Mouse (Mus musculus) layer of hippocampus, adult 2 months (tissue): ENCODE results near the gene Tnp1. TPM values are rescaled to one million over a fixed set of nuclear protein-coding genes. Genes with fewer than 3 reads are reported as not detected.

Experiments used
- DNase-seq, 2 experiments: peaks; one replicate each; pipeline ENCODE4 v3.0.0; 2022; ENCODE audit warnings: low spot score in 2 of 2
- H3K27ac ChIP-seq: fragments of 200-600 bp; 2 replicates; pipeline ENCODE4 v1.8.1; 2022
- H3K4me3 ChIP-seq: fragments of 200-600 bp; 2 replicates; pipeline ENCODE4 v1.8.1; 2022; ENCODE audit warnings: mild to moderate bottlenecking
- CTCF ChIP-seq: fragments of 200-600 bp; conservative IDR thresholded peaks from 2 replicates; pipeline ENCODE4 v1.8.1; 2022; ENCODE audit warnings: antibody characterized with exemption, mild to moderate bottlenecking, moderate library complexity
- total RNA-seq, 2 experiments: library from RNA; stranded (reverse); gene quantifications; 2 replicates each; pipeline ENCODE4 v1.2.3; 2021

Tnp1 gene
- total RNA-seq, 2 experiments from 2014 or later: not detected

- no peak overlapping the region for H3K27ac ChIP-seq
- TF ChIP-seq CTCF: no peak
- no peak for DNase-seq
- H3K4me3 ChIP-seq: no peak overlapping the region
Observed at GRCm38 (mm10) chr1:73038532-73038931, 22.8 kb upstream of the Tnp1 start.

GRCm38 (mm10) chr1:73036536-73036935 lies 20.8 kb upstream of the Tnp1 start:
- H3K4me3 ChIP-seq: no peak overlapping the region
- no peak overlapping the region for H3K27ac ChIP-seq
- DNase-seq: no peak
- TF ChIP-seq CTCF: no peak

GRCm38 (mm10) chr1:73035726-73036125 lies 20.0 kb upstream of the Tnp1 start:
- no peak for DNase-seq
- Histone ChIP-seq H3K27ac (no peak overlapping the region), H3K4me3 (no peak overlapping the region)
- TF ChIP-seq CTCF: no peak

- DNase-seq: no peak
Observed at GRCm38 (mm10) chr1:73032491-73032890, 16.8 kb upstream of the Tnp1 start.

GRCm38 (mm10) chr1:73028741-73029140 lies 13.0 kb upstream of the Tnp1 start:
- no peak overlapping the region for H3K27ac ChIP-seq
- no peak for DNase-seq
- no peak for TF ChIP-seq CTCF
- no peak overlapping the region for H3K4me3 ChIP-seq

More at GRCm38 (mm10) chr1:73032491-73032890, 16.8 kb upstream of the Tnp1 start:
- H3K27ac ChIP-seq: no peak overlapping the region
- H3K4me3 ChIP-seq: no peak overlapping the region
- TF ChIP-seq CTCF: no peak

GRCm38 (mm10) chr1:73027381-73027780 lies 11.7 kb upstream of the Tnp1 start:
- no peak for DNase-seq
- TF ChIP-seq CTCF: no peak
- Histone ChIP-seq H3K4me3 (no peak overlapping the region), H3K27ac (no peak overlapping the region)

GRCm38 (mm10) chr1:73026786-73027299 lies 11.1 kb upstream of the Tnp1 start:
- no peak for TF ChIP-seq CTCF
- Histone ChIP-seq H3K4me3 (no peak overlapping the region), H3K27ac (no peak overlapping the region)
- DNase-seq: no peak

- no peak for TF ChIP-seq CTCF
- no peak overlapping the region for H3K27ac ChIP-seq
- no peak for DNase-seq
- no peak overlapping the region for H3K4me3 ChIP-seq
Observed at GRCm38 (mm10) chr1:73026157-73026556, 10.4 kb upstream of the Tnp1 start.

- H3K4me3 ChIP-seq: no peak overlapping the region
- H3K27ac ChIP-seq: no peak overlapping the region
- no peak for TF ChIP-seq CTCF
- no peak for DNase-seq
Observed at GRCm38 (mm10) chr1:73006847-73007246, 8.9 kb downstream of the Tnp1 start.

- H3K27ac ChIP-seq: peak overlapping the region; percentile 79
- TF ChIP-seq CTCF: no peak
- H3K4me3 ChIP-seq: no peak overlapping the region
- DNase-seq: peak; percentile 11 to 12
Observed at GRCm38 (mm10) chr1:73004890-73005289, 10.8 kb downstream of the Tnp1 start.

GRCm38 (mm10) chr1:73002637-73003036 lies 13.1 kb downstream of the Tnp1 start:
- H3K4me3 ChIP-seq: no peak overlapping the region
- TF ChIP-seq CTCF: no peak
- no peak overlapping the region for H3K27ac ChIP-seq
- DNase-seq: no peak

GRCm38 (mm10) chr1:73001961-73002360 lies 13.7 kb downstream of the Tnp1 start:
- Histone ChIP-seq H3K27ac (no peak overlapping the region), H3K4me3 (no peak overlapping the region)
- DNase-seq: no peak
- no peak for TF ChIP-seq CTCF

- Histone ChIP-seq H3K4me3 (no peak overlapping the region), H3K27ac (no peak overlapping the region)
- TF ChIP-seq CTCF: no peak
- DNase-seq: no peak
Observed at GRCm38 (mm10) chr1:72994751-72995528, 20.8 kb downstream of the Tnp1 start.

- Histone ChIP-seq H3K27ac (no peak overlapping the region; the same call in 1 of the 2 replicates), H3K4me3 (no peak overlapping the region)
- DNase-seq: no peak
- TF ChIP-seq CTCF: no peak
Observed at GRCm38 (mm10) chr1:72992944-72993464, 22.7 kb downstream of the Tnp1 start.
